Mouse (Mus musculus) brain, embryonic 18.5 days (tissue): ENCODE measurements at regions not wholly inside any gene's neighbourhood (a gene's known extent, or its start where the extent isn't known, plus 50 kb on each side); places are given as distances from the start of the nearest gene placed in this dataset.

Experiments
- DNase-seq: peaks from one replicate; pipeline ENCODE4 v3.0.0-alpha.2; 2012; ENCODE audit warnings: low read depth, low spot score

DNA sequence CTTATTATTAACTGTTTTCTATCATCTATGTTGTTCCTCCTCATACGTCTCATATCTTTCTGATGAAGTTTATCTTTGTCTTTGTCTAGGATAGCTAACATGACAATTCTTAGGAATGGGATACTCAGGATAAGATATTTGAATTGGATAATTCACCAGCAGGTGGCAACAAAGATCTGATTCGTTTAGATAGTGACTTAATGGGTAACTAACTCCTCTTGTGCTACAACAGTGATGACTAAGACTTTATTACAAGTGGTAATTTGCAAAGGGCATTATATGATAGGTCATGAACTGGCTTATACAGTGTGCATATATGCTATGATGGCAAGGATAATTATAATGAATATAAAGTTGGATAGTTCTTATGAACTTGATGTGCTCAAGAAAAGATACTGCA is 1207.9 kb downstream of the Nxph1 start:
- DNase-seq, result no peak

DNA sequence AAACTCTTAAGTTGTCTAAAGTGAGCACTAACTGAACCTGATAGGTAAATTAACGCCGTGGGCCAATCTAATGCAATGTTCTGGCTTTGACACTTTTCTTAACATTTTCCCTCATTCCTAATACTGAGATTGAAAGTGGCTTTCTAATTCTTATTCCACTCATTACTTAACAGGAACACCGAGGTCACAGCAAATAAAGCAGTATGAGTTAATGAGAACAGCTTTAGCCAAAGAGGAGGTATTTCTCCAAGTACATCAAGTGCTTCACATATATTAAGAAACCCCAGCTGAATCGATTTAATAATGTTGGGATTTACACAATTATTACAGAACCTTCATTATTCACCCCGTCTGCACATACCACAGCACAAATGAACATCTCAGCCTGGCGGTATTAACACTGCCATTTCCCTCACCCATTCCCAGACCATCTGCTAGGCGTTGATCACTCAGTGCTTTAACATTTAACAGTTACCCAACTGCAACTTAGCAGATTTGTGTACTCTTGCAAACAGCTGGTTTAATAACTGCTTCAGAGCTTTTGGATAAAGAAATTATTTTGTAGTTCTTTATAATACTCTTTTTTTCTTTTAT is 1233.5 kb downstream of the Nxph1 start:
- peak; percentile 18 for DNase-seq

DNA sequence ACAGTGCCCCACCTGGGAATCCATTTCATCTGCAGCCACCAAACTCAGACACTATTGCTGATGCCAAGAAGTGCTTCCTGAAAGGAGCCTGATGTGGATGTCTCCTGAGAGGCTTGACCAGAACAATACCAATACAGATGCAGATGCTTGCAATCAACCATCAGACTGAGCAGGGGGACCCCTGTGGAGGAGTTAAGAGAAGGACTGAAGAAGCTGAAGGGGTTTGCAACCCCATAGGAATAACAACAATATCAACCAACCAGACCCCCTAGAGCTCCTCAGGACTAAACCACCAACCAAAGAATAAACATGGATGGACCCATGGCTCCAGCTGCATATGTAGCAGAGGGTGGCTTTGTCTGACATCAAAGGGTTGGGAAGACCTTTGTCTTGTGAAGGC is 1237.7 kb downstream of the Nxph1 start:
- no peak for DNase-seq
